Mouse (Mus musculus) embryonic facial prominence, embryonic 10.5 days (tissue): ENCODE measurements around the gene Magi3. TPM values are rescaled to one million over a fixed set of nuclear protein-coding genes. Genes with fewer than 3 reads are reported as not detected.

Experiments used
- DNase-seq: peaks from one replicate; pipeline ENCODE4 v3.0.0-alpha.2; 2017; ENCODE audit warnings: low spot score
- H3K27ac ChIP-seq: fragments of 300-500 bp; sonication (generic); replicated peaks from 2 replicates; pipeline ENCODE4 v1.5.1; 2016; ENCODE audit warnings: mild to moderate bottlenecking
- H3K27me3 ChIP-seq: fragments of 300-500 bp; sonication (generic); replicated peaks from 2 replicates; pipeline ENCODE4 v1.6.1; 2016; ENCODE audit warnings: low read depth, mild to moderate bottlenecking; ENCODE audit not compliant: poor library complexity, severe bottlenecking
- H3K36me3 ChIP-seq: fragments of 300-500 bp; sonication (generic); replicated peaks from 2 replicates; pipeline ENCODE4 v1.6.1; 2016; ENCODE audit warnings: mild to moderate bottlenecking, moderate library complexity
- H3K4me1 ChIP-seq: fragments of 300-500 bp; sonication (generic); 2 replicates; pipeline ENCODE4 v1.6.1; 2016
- H3K4me3 ChIP-seq: fragments of 300-500 bp; sonication (generic); 2 replicates; pipeline ENCODE4 v1.5.1; 2016; ENCODE audit warnings: mild to moderate bottlenecking, moderate library complexity
- H3K9me3 ChIP-seq: fragments of 300-500 bp; sonication (generic); 2 replicates; pipeline ENCODE4 v1.6.1; 2016; ENCODE audit warnings: mild to moderate bottlenecking
- WGBS: fragments of 180-500 bp; shearing (Covaris S2); methylation state at CpG from one replicate; pipeline ENCODE4 v1.1.7; 2016; 5-methylcytosine and 5-hydroxymethylcytosine counted together
- polyA plus RNA-seq: library from polyadenylated mRNA; unstranded; fragments of >200 nt; fragmentation: Nextera tagmentation; extraction: Ambion mirVana; gene quantifications from 2 replicates; pipeline ENCODE4 v1.2.1, GENCODE M21; 2016

Magi3 gene
- polyA plus RNA-seq, 1 experiment from 2014 or later: 4.0 TPM

GRCm38 (mm10) chr3:104236029-104236428 lies 15.9 kb upstream of the Magi3 start:
- Histone ChIP-seq H3K9me3 (no peaks in the 10 kb centered on the region), H3K4me3 (no peak overlapping the region), H3K36me3 (no peaks in the 10 kb centered on the region), H3K27me3 (no peaks in the 10 kb centered on the region), H3K4me1 (no peaks in the 10 kb centered on the region), H3K27ac (no peak overlapping the region)
- 96% methylated on average over 2 of the region's 2 CpGs for WGBS
- no peak for DNase-seq

- 93% methylated on average over 5 of the region's 5 CpGs for WGBS
- Histone ChIP-seq H3K4me1 (no peaks in the 10 kb centered on the region), H3K4me3 (no peak overlapping the region)
Observed at GRCm38 (mm10) chr3:104235099-104235498, 14.9 kb upstream of the Magi3 start.

GRCm38 (mm10) chr3:104233366-104234312 lies 13.5 kb upstream of the Magi3 start:
- Histone ChIP-seq H3K4me3 (no peak overlapping the region), H3K27ac (no peak overlapping the region), H3K9me3 (no peaks in the 10 kb centered on the region), H3K36me3 (no peaks in the 10 kb centered on the region), H3K27me3 (no peaks in the 10 kb centered on the region), H3K4me1 (no peaks in the 10 kb centered on the region)
- WGBS: 80% methylated on average over 7 of the region's 7 CpGs
- DNase-seq: no peak

More at GRCm38 (mm10) chr3:104235099-104235498, 14.9 kb upstream of the Magi3 start:
- Histone ChIP-seq H3K36me3 (no peaks in the 10 kb centered on the region), H3K9me3 (no peaks in the 10 kb centered on the region), H3K27me3 (no peaks in the 10 kb centered on the region), H3K27ac (no peak overlapping the region)
- no peak for DNase-seq

- no peaks in the 10 kb centered on the region for H3K36me3 ChIP-seq
- H3K4me1 ChIP-seq: peaks cover 17% of the 10 kb centered on the region
- H3K27ac ChIP-seq: no peak overlapping the region
- H3K4me3 ChIP-seq: no peak overlapping the region
- H3K27me3 ChIP-seq: no peaks in the 10 kb centered on the region
- no peaks in the 10 kb centered on the region for H3K9me3 ChIP-seq
- 36% methylated on average over 5 of the region's 5 CpGs for WGBS
- no peak for DNase-seq
Observed at GRCm38 (mm10) chr3:104227438-104228111, 7.4 kb upstream of the Magi3 start.

GRCm38 (mm10) chr3:104226731-104227130 lies 6.6 kb upstream of the Magi3 start:
- no peaks in the 10 kb centered on the region for H3K36me3 ChIP-seq
- no peak overlapping the region for H3K27ac ChIP-seq
- peaks cover 17% of the 10 kb centered on the region for H3K4me1 ChIP-seq
- no peak for DNase-seq
- H3K4me3 ChIP-seq: no peak overlapping the region
- 48% methylated on average over 7 of the region's 7 CpGs for WGBS
- no peaks in the 10 kb centered on the region for H3K27me3 ChIP-seq
- H3K9me3 ChIP-seq: no peaks in the 10 kb centered on the region

GRCm38 (mm10) chr3:104221156-104221555 lies 982 bp upstream of the Magi3 start:
- peaks cover 10% of the 10 kb centered on the region; the same call in 1 of the 2 replicates for H3K27me3 ChIP-seq
- DNase-seq: no peak
- no peaks in the 10 kb centered on the region for H3K9me3 ChIP-seq
- peak overlapping the region; percentile 73 for H3K4me3 ChIP-seq
- H3K36me3 ChIP-seq: no peaks in the 10 kb centered on the region
- H3K27ac ChIP-seq: peak overlapping the region; percentile 93
- 12% methylated on average over 11 of the region's 11 CpGs for WGBS
- H3K4me1 ChIP-seq: peaks cover 27% of the 10 kb centered on the region

GRCm38 (mm10) chr3:104219531-104220294 lies 461 bp downstream of the Magi3 start:
- H3K36me3 ChIP-seq: no peaks in the 10 kb centered on the region
- peak overlapping the region; percentile 73 for H3K4me3 ChIP-seq
- H3K27me3 ChIP-seq: peaks cover 10% of the 10 kb centered on the region; the same call in 1 of the 2 replicates
- peaks cover 25% of the 10 kb centered on the region for H3K4me1 ChIP-seq
- no peak for DNase-seq
- no peaks in the 10 kb centered on the region for H3K9me3 ChIP-seq
- WGBS: 2% methylated on average over 107 of the region's 107 CpGs
- peak overlapping the region; percentile 93 for H3K27ac ChIP-seq

GRCm38 (mm10) chr3:104218926-104219325 lies 1.2 kb downstream of the Magi3 start:
- Histone ChIP-seq H3K4me1 (peaks cover 25% of the 10 kb centered on the region), H3K27me3 (peaks cover 10% of the 10 kb centered on the region; the same call in 1 of the 2 replicates), H3K27ac (0 out of 2 replicates have a peak overlapping the region, but pooled peaks have one; percentile 93), H3K9me3 (no peaks in the 10 kb centered on the region), H3K4me3 (peak overlapping the region; percentile 73), H3K36me3 (no peaks in the 10 kb centered on the region)
- 3% methylated on average over 15 of the region's 15 CpGs for WGBS
- peak; percentile 46 for DNase-seq

GRCm38 (mm10) chr3:104189823-104190222 lies 30.4 kb downstream of the Magi3 start:
- 87% methylated on average over 2 of the region's 2 CpGs for WGBS
- no peak for DNase-seq
- Histone ChIP-seq H3K4me1 (no peaks in the 10 kb centered on the region), H3K27me3 (no peaks in the 10 kb centered on the region), H3K36me3 (no peaks in the 10 kb centered on the region), H3K27ac (no peak overlapping the region), H3K9me3 (no peaks in the 10 kb centered on the region), H3K4me3 (no peak overlapping the region)

GRCm38 (mm10) chr3:104189234-104189633 lies 30.9 kb downstream of the Magi3 start:
- Histone ChIP-seq H3K27ac (no peak overlapping the region), H3K4me3 (no peak overlapping the region), H3K36me3 (no peaks in the 10 kb centered on the region), H3K4me1 (no peaks in the 10 kb centered on the region), H3K27me3 (no peaks in the 10 kb centered on the region), H3K9me3 (no peaks in the 10 kb centered on the region)
- no peak for DNase-seq
- 95% methylated on average over 1 of the region's 1 CpGs for WGBS

- Histone ChIP-seq H3K4me3 (no peak overlapping the region), H3K27ac (no peak overlapping the region), H3K27me3 (no peaks in the 10 kb centered on the region), H3K4me1 (no peaks in the 10 kb centered on the region), H3K9me3 (no peaks in the 10 kb centered on the region), H3K36me3 (no peaks in the 10 kb centered on the region)
- 92% methylated on average over 2 of the region's 2 CpGs for WGBS
- no peak for DNase-seq
Observed at GRCm38 (mm10) chr3:104184270-104184669, 35.9 kb downstream of the Magi3 start.

- WGBS: 85% methylated on average over 2 of the region's 2 CpGs
Observed at GRCm38 (mm10) chr3:104183656-104184055, 36.5 kb downstream of the Magi3 start.

More at GRCm38 (mm10) chr3:104183656-104184055, 36.5 kb downstream of the Magi3 start:
- H3K4me3 ChIP-seq: no peak overlapping the region
- peaks cover 2% of the 10 kb centered on the region for H3K36me3 ChIP-seq
- no peaks in the 10 kb centered on the region for H3K9me3 ChIP-seq
- no peak overlapping the region for H3K27ac ChIP-seq
- H3K27me3 ChIP-seq: no peaks in the 10 kb centered on the region
- H3K4me1 ChIP-seq: no peaks in the 10 kb centered on the region
- no peak for DNase-seq
